Mouse (Mus musculus) testis, adult 2 months (tissue): ENCODE data around the gene Farp1.

Experiments used
- CTCF ChIP-seq: fragments of 200-500 bp; IDR thresholded peaks from 2 replicates; pipeline ENCODE4 v1.5.1; 2012; ENCODE audit warnings: low read depth, mild to moderate bottlenecking, inconsistent platforms, low read length, moderate library complexity; ENCODE audit not compliant: control insufficient read depth, insufficient read depth, insufficient replicate concordance
- POLR2A ChIP-seq: fragments of 200-500 bp; IDR thresholded peaks from 2 replicates; pipeline ENCODE4 v1.6.1; 2012; ENCODE audit warnings: low read depth, mild to moderate bottlenecking, inconsistent platforms, low read length, moderate library complexity; ENCODE audit not compliant: control insufficient read depth

- TF ChIP-seq CTCF: no peak
- no peak for TF ChIP-seq POLR2A
These were observed 129.9 kb downstream of the Farp1 start for GRCm38 (mm10) chr14:121164866-121165265.
